Mouse (Mus musculus): ENCODE measurements around the gene Eml2.

DNA sequence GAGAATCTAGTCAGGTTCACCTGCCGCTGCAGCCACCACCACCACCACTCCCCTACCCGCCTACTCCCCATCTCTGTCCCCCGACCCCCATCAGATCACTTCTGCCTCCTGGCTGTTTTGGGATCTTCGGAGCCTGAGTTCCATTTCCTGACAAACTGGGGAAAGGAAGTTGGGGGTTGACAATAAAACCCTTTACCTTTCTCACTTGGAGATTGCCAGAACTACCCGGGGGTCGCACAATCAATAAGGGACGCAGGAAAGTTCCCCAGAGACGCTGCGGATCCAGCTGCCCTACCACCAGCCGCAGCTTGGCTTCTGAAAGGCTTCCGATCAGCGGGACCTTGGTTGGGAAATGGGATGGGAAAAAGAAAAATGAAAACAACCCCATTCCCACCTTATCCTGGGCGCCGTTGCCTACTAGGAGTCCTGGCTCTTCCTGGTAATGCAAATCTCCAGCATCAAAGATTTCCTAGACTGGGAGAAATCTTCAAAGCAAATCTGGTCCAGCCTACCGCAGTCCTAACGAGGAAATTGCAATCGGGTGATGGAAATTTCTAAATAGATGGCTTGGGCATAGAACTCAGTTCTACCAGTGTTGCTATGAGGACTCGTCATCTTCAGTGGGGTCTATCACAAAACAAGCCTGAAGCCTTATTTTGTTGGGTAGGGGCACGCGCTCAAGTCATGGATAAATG, 27.9 kb upstream of the Eml2 start:
- TF ChIP-seq TAL1 (IDR thresholded peaks at IDR 0.05; ENCODE audit: low read length) (no peak), GATA1 (IDR thresholded peaks at IDR 0.05; ENCODE audit: low read length) (no peak)
